Mouse (Mus musculus): ENCODE data around the gene C330007P06Rik.
A peak's percentile ranks its signal among the peaks of the same experiment; 100 is the strongest.

C330007P06Rik gene

DNA sequence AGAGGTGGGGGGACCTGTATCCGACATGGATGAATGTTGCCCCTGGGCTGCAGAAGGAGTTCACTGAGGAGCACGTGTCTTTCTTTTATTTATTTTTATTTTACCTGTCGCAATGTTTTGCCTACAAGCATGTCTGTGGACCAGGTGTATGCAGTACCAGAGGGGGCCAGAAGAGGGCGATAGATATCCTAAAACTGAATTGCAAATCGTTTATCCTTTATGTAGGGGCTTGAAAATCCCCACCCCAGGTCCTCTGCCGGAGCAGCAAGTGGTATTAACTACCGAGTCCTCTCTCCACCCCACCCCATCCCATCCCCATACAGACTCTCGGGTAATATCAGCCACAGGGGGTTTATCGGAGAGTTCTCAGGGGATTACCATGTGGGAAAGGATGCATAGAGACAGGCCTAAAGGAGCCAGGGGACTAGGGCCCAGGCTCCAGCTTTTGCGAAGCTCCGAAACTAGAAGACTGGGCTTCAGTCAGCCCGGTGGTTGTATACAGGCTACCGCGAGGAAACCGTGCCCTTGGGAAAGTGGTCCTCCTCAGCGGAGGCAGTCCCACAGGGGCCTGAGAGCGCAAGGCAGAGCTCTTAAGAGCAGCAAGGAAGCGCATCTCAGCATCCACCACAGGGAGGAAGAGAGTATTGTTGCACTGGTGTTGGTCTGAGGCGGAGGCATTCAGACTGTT, 40.4 kb downstream of the C330007P06Rik start:
- DNase-seq (ENCODE audit: low spot score), result peak; percentile 40

DNA sequence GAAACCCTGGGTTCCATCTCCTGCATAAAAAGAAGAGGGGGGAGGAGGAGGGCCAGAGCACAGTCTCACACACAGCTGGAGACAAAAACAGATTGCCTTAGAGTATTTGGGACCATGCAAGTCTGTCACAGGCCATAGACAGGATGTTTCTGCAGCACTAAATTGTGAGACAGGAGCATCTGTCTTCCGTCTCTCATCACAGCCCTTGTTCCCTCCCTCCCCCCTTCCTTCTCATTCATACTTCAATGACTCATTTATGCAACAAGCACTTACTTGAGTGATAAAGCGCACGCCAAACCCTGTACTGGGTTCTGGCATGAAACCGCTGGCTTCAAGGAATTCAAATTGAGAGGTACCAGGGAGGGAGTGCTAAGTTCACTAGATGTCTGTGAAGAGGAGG, 42.3 kb downstream of the C330007P06Rik start:
- DNase-seq (ENCODE audit: low spot score), result peak; percentile 72

DNA sequence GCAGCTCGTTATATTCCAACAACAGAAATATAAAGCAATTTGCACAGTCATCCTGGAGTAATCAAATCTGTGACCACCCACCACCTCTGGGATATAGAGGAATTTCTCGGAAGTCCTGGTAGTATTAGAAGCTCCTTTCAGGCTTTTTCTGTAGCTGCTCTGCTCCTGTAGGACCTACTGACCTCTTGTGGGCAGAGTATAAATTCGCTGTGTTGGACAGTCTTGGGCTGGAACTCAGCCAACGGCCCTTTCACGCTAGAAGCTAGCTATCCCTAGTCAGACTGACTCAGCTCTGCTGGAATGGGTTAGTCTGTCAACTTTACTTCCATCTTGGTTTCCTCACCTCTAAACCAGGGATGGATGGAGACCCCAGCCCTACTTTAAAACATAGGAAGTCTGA, 43.6 kb downstream of the C330007P06Rik start:
- DNase-seq (ENCODE audit: low spot score), result peak; percentile 75

DNA sequence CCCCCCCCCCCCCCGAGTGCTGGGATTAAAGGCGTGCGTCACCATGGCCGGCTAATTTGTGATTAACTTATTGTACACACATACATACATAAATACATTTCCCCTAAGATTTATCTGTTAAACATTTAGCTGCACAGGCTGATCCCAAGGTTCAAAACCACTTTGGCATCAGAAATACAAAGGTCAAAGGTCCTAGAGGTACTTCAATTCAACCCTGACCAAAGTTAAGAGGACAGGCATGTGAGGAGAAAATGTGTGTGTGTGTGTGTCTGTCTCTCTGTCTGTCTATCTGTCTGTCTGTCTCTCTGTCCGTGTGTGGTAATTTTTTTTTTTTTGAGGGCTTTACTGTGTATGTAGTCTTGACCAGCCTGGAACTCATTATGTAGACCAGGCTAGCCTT, 47.0 kb downstream of the C330007P06Rik start:
- no peak for DNase-seq (ENCODE audit: low spot score)

DNA sequence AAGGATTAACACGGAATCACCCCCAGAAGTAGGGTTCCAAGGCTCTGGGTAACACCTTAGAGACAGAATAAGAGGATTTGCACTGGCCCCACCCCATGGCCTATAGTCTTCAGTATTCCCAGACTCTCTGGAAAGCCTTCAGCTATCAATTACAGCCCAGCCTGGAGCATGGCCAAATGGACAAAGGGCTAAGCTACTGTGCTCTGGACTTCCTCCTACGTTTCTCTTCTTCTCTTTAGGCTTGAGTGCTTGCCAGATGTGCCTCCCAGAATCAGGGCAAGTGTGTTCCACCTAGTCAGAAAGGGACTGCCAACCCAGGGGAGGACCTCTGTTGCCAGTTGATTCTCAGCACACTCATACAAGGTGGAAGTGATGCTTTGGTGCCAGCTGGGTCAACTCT, 48.9 kb downstream of the C330007P06Rik start:
- DNase-seq (ENCODE audit: low spot score), result peak; percentile 50

DNA sequence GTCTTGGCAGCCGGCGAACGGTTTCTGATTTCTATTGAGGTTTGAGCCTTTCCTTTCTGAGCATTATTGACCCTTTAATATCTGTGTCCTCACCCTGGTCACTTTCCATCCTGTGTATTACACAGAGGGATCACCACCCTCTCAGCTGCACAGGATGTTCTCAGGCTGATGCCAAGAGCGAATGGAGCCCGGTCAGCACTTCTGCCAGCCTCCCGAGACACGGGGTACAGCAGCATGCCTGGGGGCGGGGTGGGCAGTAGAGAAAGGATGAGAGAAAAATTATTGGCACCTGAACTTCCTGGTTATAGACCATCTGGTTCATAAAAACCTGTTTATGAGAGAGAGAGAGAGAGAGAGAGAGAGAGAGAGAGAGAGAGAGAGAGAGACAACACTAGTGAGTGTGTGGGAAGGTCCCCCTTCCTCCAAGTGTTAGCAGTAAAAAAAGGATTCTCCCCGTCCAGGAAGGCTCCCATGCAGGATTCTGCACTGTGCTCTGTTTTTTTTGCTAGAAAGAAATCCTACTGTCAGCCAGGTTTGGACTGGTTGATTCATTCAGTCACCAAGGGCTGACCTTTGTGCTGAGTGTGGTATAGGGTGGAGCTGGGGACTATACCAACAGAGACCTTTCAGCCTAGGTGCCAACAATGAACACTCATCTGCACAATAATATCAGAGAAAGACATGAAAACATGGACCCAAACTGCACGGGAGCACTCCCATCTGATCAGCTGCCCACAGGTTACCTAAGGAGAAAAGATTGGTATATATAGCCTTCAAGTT, 49.8 kb downstream of the C330007P06Rik start:
- DNase-seq (ENCODE audit: low spot score), result no peak

DNA sequence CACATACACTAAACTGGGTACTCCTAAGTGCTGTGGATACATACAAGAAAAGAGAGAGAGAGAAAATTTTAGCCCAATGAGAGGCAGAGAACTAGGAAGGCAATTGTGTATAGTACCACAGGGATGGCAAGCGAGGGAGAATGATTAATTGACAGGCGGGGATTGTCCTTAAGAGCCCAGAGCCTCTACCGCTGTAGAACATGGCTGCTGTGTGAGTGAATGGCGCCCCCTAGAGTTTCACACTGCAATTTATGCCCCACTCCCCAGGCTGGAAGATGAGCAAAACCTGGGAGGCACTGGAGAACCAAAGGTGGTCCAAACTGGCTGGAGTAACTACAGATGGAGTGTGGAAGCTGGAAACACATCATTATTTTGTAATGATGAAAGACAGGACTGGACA, 53.7 kb downstream of the C330007P06Rik start:
- peak; percentile 38 for DNase-seq (ENCODE audit: low spot score)

DNA sequence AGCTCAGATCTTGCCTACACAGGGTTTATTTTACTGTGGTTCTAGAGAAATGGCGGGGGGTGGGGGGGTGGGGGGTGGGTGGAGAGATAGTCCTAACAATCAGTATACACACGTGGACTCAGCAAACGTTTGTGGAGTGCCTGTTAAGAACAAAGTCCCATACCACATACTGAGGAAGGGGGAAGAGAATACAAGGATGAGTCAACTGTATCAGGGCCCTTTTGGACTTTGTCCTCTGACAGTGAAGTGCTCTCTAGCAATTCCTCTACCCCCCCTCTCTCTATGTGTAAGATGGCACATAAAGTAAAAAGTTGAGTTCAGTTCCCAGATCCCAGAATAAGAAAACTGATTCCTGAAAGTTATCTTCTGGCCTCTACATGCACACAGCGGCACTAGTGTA, 54.3 kb downstream of the C330007P06Rik start:
- DNase-seq (ENCODE audit: low spot score), result no peak

DNA sequence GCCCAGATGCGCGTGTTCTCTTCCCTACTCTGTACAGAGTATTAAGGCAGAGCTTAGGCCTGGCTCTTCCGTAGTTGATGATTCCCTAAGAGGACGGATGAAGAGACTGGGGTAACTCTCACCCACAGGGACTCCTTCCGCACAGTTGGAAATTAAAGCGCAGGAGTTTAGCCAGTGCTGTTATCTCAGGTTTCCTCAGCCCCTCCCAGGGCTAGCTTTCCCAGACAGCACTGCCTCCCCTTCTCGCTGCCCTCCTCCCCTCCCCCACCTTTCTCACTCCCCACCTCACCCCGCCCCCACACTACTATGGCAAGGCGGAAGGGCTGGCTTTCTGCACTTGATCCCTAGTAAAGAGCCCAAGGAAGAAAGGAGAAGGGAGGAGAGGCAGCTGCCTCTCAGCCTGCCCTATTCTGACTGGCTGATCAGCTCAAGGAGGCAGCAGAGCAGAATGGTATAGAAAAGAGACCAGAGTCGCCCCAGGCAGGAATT, 56.9 kb downstream of the C330007P06Rik start:
- peak; percentile 22 for DNase-seq (ENCODE audit: low spot score)

DNA sequence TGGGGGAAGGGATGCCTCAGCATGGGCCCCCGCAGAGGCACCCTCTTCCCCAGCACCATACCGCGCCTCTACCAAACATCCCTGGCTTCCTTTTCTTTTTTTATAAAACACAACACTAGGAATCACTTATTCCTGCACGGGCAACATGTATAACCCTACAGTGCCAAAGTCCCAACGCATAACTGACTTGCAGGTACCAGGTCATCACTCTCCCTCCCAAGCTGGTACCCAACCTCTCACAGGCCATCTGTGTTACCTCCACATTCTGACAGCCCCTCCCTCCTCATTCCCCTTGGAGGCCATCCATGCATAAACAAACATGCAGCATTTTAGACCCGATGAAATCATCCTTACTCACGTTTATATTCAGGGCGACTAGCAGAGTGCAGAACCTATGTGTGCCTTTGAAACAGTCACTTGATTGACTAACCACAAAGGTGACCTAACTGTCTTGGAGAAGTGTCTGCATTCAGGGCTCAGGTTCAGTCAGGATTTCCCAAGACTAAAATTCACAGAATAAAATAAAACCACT, 57.5 kb downstream of the C330007P06Rik start:
- DNase-seq (ENCODE audit: low spot score), result peak; percentile 56

DNA sequence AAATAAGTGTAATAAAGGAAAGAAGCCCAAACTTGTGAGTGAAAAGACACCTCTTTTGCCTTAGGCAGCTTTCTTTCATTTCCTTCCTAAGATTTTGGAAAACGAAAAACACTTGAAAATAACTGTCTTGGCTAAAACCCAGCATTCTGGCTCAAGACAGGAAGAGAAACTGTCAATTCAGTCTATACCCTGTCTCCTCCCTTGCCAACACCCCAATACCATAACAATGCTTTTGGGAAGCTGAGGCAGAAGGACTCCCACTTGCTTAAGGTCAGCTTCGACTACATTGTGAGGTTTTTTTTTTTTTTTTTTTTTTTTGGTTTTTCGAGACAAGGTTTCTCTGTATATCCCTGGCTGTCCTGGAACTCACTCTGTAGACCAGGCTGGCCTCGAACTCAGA, 58.5 kb downstream of the C330007P06Rik start:
- DNase-seq (ENCODE audit: low spot score), result no peak

DNA sequence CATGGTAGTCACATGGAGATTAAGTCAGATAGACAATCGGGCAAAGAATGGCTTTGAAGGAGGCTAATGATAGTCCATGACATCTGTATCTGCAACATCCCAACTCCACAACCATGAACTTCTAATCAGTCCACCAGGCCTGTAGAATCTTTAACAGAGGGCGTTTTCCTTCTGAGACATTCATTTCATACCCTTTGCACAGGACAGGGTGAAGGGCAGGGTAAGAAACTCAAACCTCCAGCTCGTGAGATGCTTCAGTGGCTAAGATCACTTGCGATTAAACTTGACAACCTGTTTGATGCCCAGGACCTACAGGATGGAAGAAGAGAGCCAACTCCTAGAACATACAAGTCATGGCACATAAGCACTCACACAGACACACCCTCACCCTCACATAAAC, 58.9 kb downstream of the C330007P06Rik start:
- no peak for DNase-seq (ENCODE audit: low spot score)

DNA sequence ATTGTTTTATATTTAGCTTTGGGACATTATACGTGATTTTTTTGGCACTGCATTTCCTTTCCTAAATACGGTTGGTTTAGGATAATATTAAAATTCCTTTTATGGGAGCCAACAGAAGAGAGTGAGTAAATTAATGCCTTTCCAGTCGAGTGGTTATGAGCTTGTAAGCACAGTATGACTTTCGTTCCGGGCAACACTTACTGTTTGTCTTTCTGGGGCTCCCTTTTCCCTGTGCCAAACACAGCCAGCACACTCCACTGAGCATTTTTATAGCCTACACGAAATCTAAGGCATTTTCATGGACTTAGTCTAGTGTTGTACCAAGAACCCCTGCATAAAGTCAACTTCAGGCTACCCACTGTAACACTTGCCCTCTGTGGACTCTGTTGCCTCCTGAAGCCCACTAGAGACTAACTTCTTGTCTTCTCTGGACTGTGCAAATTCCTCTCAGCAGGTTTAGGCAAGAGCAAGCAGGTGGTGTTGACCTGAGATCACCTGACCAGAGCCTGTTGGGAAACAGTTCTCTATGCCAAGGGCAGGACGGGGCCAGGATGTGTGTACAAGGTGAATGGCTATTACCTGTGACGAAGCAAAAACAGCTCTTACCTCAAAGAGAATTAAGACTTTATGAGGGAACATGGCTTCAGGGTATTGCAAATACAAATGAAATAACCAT, 59.6 kb downstream of the C330007P06Rik start:
- DNase-seq (ENCODE audit: low spot score), result no peak

DNA sequence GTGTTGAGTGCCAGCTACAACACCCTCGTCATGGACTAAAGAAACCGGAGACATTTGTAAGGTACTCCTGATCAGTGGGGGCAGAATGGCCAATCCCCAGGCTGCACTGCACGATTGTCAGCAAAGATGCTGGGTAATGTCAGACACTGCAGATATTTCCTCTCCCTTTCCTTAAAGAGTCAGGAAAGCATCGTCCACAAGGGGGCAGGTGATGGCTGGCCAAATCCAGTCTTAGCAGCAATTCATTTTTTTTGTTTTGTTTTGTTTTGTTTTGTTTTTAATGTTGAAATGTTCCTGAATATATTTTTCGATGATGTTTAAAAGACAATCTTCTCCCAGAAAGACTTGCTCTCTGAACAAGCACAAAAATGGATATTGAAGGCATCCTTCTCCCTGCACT, 62.5 kb downstream of the C330007P06Rik start:
- DNase-seq (ENCODE audit: low spot score), result peak; percentile 47

DNA sequence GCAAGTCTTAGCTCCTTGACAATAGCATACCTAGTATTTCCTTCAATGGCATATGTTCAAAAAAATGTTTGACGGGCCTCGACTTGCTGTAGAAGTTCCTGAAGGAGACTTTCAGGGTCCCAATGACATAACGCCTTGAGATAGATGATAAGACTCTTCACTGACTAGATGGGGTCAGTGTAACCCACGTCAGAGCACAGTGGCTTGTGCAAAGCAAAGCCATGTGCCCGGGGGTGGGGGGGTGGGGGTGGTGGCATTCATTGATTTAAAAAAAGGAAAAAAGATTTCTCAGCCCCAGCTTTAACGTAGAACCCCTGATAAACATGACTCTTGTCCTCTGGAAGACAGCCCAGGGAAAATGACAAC, 65.6 kb downstream of the C330007P06Rik start:
- no peak for DNase-seq (ENCODE audit: low spot score)

DNA sequence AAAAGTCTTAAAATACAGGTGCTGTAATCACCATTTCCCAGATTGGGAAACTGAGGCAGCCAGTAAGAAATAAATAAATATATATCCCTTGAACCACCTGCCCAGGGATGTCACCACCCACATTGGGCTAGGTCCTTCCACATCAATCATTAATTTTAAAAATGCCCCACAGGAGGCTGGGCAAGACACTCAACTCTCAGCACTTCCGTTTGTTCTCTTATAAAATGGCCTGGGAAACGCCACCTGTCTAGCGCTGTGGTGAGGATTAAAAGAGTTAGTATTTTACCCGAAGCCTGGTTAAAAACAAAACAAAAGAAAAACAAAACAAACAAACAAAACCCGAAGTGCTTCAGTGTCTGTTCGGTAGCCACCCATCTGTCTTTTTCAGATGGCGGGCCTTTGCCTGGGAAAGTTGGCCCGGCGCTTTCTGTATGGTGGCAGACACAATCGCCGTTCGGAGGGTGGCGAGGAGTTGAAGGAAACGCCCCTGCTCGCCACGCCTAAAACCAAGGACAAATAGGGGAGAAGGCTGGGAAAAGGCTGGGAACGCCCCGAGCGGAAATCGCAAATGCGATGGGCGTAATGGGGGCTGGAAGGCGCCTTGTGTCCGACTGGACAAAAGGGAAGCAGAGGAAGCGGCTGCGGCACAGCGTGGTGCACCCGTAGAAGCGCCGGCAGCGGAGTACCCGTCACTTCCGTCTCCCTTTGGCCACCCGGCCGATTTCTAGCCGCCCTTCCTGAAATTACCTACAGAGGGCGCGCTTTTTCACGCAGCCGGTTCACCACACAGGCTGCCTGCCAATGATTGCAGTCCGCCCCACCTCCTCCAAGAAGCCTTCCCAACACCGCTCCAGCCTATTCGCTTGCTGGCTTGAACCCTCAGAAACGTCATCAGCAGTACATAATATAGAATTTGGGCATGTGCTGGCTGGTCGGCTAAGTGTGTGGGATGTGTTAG, 66.3 kb downstream of the C330007P06Rik start:
- peak; percentile 85 for DNase-seq (ENCODE audit: low spot score)

DNA sequence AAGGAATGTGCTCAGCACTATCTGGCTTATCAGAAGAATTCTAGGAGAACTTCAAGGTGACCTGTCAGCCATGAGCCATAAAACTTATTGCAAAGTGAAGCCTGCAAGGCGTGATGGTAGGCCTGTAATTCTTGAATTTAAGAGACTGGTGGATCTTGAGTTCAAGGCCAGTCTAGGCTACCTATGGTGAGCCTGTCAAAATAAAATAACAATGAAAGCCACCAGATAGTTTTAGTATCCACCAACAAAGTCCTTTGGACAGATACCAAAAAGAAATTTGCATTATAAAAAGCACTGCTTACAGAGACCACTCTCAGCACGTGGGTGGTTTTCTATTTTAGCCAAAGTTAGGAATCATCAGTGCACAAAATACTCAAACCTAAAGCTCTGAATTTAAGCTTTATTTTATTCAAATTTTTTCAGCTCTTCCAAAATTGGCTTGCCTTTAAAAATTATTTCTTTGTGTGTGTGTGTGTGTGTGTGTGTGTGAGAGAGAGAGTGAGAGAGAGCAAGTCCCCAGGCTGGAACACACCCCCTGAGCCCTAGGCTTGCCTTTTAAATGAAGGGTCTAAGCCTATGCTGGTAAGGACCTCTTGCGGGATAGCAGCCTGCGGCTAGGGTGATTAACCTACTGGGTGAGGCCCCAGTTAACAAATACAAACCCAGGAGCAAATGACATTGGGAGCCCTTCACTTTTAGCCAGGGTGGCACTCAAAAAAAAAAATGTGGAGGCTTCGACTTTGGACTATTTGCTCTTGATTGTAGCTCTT, 68.3 kb downstream of the C330007P06Rik start:
- no peak for DNase-seq (ENCODE audit: low spot score)

DNA sequence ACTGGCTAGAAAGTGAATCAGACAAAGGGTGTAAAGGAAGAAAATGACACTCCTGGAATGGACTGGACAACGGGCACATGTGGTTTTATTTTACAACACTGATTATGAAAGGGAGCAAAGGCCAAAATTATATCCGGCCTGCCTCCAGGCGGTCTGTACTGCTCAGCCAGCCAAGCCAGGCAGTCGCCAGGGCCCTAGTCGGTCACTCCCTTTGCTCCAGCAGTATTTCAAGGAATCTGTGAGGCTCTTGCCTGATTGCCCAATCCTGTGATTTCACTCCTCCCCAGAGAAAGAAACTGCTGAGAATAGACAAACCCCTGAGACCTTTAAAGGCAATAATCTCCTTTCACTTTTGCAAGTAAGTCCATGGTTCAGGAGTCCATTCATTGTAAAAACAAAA, 69.7 kb downstream of the C330007P06Rik start:
- no peak for DNase-seq (ENCODE audit: low spot score)

DNA sequence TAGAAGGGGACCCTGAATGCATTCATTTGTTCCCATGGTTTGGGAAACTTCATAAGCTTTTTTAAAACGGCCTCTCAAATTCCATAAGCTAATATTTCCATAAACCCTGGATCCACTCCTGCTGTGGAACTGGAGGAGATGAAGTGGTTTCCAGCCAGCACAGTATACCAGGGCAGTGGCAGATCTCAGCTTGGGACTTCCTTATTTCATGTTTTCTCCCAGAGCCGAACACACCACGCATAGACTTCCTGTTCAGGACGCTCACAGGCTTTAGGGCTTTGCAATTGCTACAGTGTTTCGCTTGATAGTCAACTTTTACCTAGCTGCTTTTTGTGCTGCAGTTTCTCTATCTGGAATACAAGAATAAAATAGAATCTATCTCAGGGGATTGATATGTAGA, 70.7 kb downstream of the C330007P06Rik start:
- DNase-seq (ENCODE audit: low spot score), result no peak

DNA sequence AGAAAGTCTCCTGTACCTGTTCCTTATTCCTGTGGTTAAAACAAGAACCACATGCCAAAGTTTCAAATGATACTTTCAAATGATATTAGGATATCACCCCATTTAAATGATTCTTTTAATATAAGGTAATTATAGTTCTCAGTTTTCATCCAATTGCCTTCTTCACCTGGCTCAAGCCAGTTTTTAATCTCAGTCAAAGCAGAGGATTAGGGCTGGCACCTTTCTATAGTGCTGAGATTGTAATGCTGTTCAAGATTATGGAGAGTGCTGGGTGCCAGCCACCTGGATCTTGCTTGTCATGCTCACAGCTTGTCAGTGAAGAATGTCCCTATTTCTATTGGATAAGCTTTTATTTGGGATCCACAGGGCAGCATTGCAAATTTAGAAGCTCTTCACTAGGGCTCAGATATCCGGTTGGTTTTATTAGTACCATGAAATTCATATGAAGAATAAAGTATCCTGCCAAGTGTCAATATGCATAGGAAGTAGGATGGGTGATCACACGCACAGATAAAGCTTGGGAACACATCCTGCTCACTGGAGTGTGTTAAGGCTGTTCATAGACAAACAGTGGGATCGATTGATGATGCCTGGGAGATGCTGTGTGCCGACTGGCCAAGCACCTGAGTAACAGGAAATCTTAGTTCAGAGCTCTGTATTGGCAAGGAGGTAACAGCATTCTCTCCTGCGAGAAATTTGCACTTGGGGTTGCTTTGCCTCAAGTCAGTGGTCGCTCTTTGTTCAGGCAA, 74.6 kb downstream of the C330007P06Rik start:
- no peak for DNase-seq (ENCODE audit: low spot score)

Measured in MN1 (cell line).